Mouse (Mus musculus) stomach, postnatal 0 days (tissue): ENCODE data around the gene Spaca4.

Experiments used
- CTCF ChIP-seq: IDR thresholded peaks from 2 replicates; pipeline ENCODE4 v1.5.1; 2016; ENCODE audit warnings: antibody characterized with exemption, low read depth, mild to moderate bottlenecking, moderate library complexity
- EP300 ChIP-seq: optimal IDR thresholded peaks from 2 replicates; pipeline ENCODE3; 2016; ENCODE audit warnings: antibody characterized with exemption

DNA sequence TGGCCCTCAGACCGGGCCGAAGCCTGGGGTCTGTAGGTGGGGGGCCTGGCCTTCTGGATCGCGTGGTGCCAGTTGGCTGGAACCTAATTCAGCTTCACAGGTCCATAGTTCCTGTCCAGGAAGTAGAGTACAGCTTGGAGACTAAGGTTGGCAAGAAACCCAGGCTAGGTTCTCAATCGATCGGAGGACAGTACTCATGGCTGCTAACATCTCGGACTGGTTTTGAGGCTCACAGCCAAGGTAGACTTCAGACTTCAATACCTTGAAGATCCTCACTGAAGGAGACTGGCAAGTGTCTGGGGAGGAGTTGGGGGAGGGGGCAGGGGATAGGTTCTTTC, 4.4 kb downstream of the Spaca4 start:
- no peak for TF ChIP-seq EP300
- TF ChIP-seq CTCF: no peak
